Mouse (Mus musculus) heart, embryonic 13.5 days (tissue): Measurements from ENCODE around the gene Wdr77. TPM values are rescaled to one million over a fixed set of nuclear protein-coding genes. Genes with fewer than 3 reads are reported as not detected.
"Not testable (repeated sequence)": the region's sequence is repeated elsewhere in the genome, so short reads cannot be mapped to it uniquely, and the experiment has no call there.

Experiments used
- ATAC-seq: fragments of 200-750 bp; cut with Nextera tagmentation; 2 replicates; pipeline ENCODE4 v1.8.0; 2017; ENCODE audit warnings: moderate TSS enrichment; ENCODE audit not compliant: insufficient number of reproducible peaks, low FRiP score, low TSS enrichment; ENCODE audit errors: extremely low read depth
- H3K27ac ChIP-seq: fragments of 300-500 bp; sonication (generic); replicated peaks from 2 replicates; pipeline ENCODE4 v1.5.1; 2015; ENCODE audit warnings: moderate library complexity, mild to moderate bottlenecking, inconsistent platforms
- H3K27me3 ChIP-seq: fragments of 300-500 bp; sonication (generic); replicated peaks from 2 replicates; pipeline ENCODE4 v1.6.1; 2015; ENCODE audit warnings: mild to moderate bottlenecking, inconsistent platforms
- H3K36me3 ChIP-seq: fragments of 300-500 bp; sonication (generic); 2 replicates; pipeline ENCODE4 v1.6.1; 2015; ENCODE audit warnings: mild to moderate bottlenecking, inconsistent platforms
- H3K4me1 ChIP-seq: fragments of 300-500 bp; sonication (generic); 2 replicates; pipeline ENCODE4 v1.6.1; 2015; ENCODE audit warnings: inconsistent platforms
- H3K4me2 ChIP-seq: fragments of 300-500 bp; sonication (generic); 2 replicates; pipeline ENCODE4 v1.6.1; 2015; ENCODE audit warnings: inconsistent platforms, mild to moderate bottlenecking, moderate library complexity
- H3K4me3 ChIP-seq: fragments of 300-500 bp; sonication (generic); 2 replicates; pipeline ENCODE4 v1.5.1; 2015; ENCODE audit warnings: moderate library complexity, mild to moderate bottlenecking, inconsistent platforms
- H3K9ac ChIP-seq: fragments of 300-500 bp; sonication (generic); 2 replicates; pipeline ENCODE4 v1.6.1; 2015; ENCODE audit warnings: inconsistent platforms, mild to moderate bottlenecking, moderate library complexity
- H3K9me3 ChIP-seq: fragments of 300-500 bp; sonication (generic); 2 replicates; pipeline ENCODE4 v1.6.1; 2016; ENCODE audit warnings: inconsistent platforms
- WGBS: fragments of 180-500 bp; shearing (Covaris S2); methylation state at CpG from one replicate; pipeline ENCODE4 v1.1.7; 2015; ENCODE audit warnings: mixed read lengths; 5-methylcytosine and 5-hydroxymethylcytosine counted together
- polyA plus RNA-seq: library from polyadenylated mRNA; unstranded; fragments of >200 nt; fragmentation: Nextera tagmentation; extraction: Ambion mirVana; gene quantifications from 2 replicates; pipeline ENCODE4 v1.2.1, GENCODE M21; 2015

Gene Wdr77
- polyA plus RNA-seq, 1 experiment from 2014 or later: 87.2 TPM

GRCm38 (mm10) chr3:106001416-106002370 lies 42.5 kb downstream of the Wdr77 start:
- Histone ChIP-seq H3K4me3 (peak overlapping the region; percentile 37), H3K9me3 (no peaks in the 10 kb centered on the region), H3K27ac (no peak overlapping the region), H3K27me3 (no peaks in the 10 kb centered on the region; the same call in 1 of the 2 replicates), H3K9ac (no peak overlapping the region), H3K4me1 (peaks cover 9% of the 10 kb centered on the region), H3K4me2 (peak overlapping the region; percentile 66), H3K36me3 (no peaks in the 10 kb centered on the region)
- no peak; the same call in 1 of the 2 replicates for ATAC-seq
- whole genome bisulfite sequencing: 16% methylated on average over 17 of the region's 17 CpGs

- not testable (repeated sequence) for H3K4me2 ChIP-seq, H3K9ac ChIP-seq, H3K27ac ChIP-seq, H3K4me3 ChIP-seq, H3K9me3 ChIP-seq, H3K4me1 ChIP-seq, H3K36me3 ChIP-seq, H3K27me3 ChIP-seq, ATAC-seq
- WGBS: 52% methylated on average over 10 of the region's 10 CpGs
Observed at GRCm38 (mm10) chr3:106003360-106003759, 44.2 kb downstream of the Wdr77 start.

GRCm38 (mm10) chr3:106014546-106014945 lies 55.4 kb downstream of the Wdr77 start, which contains the start of gene Pifo:
Gene Pifo (minus strand): TSS chr3:106014646.
- no peak within 1 kb of the TSS for H3K27ac ChIP-seq
- no peak within 1 kb of the TSS for H3K4me2 ChIP-seq
- no peak for ATAC-seq
- H3K36me3 ChIP-seq: no peaks in the 10 kb centered on the region
- H3K27me3 ChIP-seq: no peaks in the 10 kb centered on the region
- 76% methylated on average over 2 of the region's 2 CpGs for WGBS
- no peaks in the 10 kb centered on the region for H3K9me3 ChIP-seq
- H3K4me1 ChIP-seq: no peaks in the 10 kb centered on the region
- H3K4me3 ChIP-seq: no peak within 1 kb of the TSS
- H3K9ac ChIP-seq: no peak within 1 kb of the TSS

Other genes starting within 250 kb of the Wdr77 start
- 81.3 and 91.9 TPM in 2 replicates for gene Rap1a, start 158.0 kb upstream of the Wdr77 start, polyA plus RNA-seq
- gene Adora3, start 88.5 kb upstream of the Wdr77 start, polyA plus RNA-seq: 0.11 and 0.17 TPM in 2 replicates
- 0.42 and 0.56 TPM in 2 replicates for gene Tmigd3, start 88.5 kb upstream of the Wdr77 start, polyA plus RNA-seq
- gene I830077J02Rik, start 26.7 kb upstream of the Wdr77 start, polyA plus RNA-seq: 2.1 and 2.3 TPM in 2 replicates
- gene Atp5f1, start 730 bp downstream of the Wdr77 start, polyA plus RNA-seq: 683 and 787 TPM in 2 replicates
- gene Ovgp1, start 14.3 kb downstream of the Wdr77 start, polyA plus RNA-seq: 1.4 and 1.7 TPM in 2 replicates
- gene Pifo, start 55.3 kb downstream of the Wdr77 start, polyA plus RNA-seq: 0.17 TPM in 1 of 2 replicates, not detected in the other
- gene Chil5, start 73.4 kb downstream of the Wdr77 start, polyA plus RNA-seq: 0.31 and 0.35 TPM in 2 replicates
- gene Chia1, start 153.9 kb downstream of the Wdr77 start, polyA plus RNA-seq: 0.11 and 0.31 TPM in 2 replicates
- gene Chil3, start 208.2 kb downstream of the Wdr77 start, polyA plus RNA-seq: not detected in 2 replicates